8 mouse cellular contexts compared by ENCODE assay signal in genomic region chr8:108714143-108714635, GRCm38 (mm10).
A peak's percentile ranks its signal among the peaks of the same experiment; 100 is the strongest.
DNase-seq lines count a peak whose midpoint lies in the region; ATAC-seq and TF ChIP-seq lines count a peak whose summit lies in the region.

No protein-coding gene starts in this region.

- H3K4me3 ChIP-seq in kidney, embryonic 14.5 days (ENCODE audit: low read length): peak overlapping the region; percentile 81
- peak overlapping the region; percentile 75 to 91 for H3K4me3 ChIP-seq in heart, embryonic 14.5 days (ENCODE audit: control insufficient read depth in 1 of 2, insufficient read depth in 1 of 2, low read depth in 1 of 2, low read length in 2 of 2)
- H3K4me3 ChIP-seq in lung, embryonic 16.5 days (ENCODE audit: low read length): peak overlapping the region; percentile 74

- no peaks in the 10 kb centered on the region for H3K36me3 ChIP-seq in kidney, embryonic 14.5 days (ENCODE audit: control insufficient read depth, insufficient read depth, low read length)
- no peaks in the 10 kb centered on the region for H3K36me3 ChIP-seq in heart, embryonic 14.5 days (ENCODE audit: control insufficient read depth, insufficient read depth, low read length)
- H3K36me3 ChIP-seq in lung, embryonic 16.5 days (ENCODE audit: control insufficient read depth, insufficient read depth, low read length): no peaks in the 10 kb centered on the region

- no peak for DNase-seq in kidney, adult 11 months
- no peak for DNase-seq in Patski (ENCODE audit: low read depth, low spot score)
- no peak for DNase-seq in right cerebral cortex, postnatal 14 days
- DNase-seq in adrenal gland, postnatal 14 days: no peak

- H3K4me2 ChIP-seq in kidney, embryonic 14.5 days (replicated peaks; ENCODE audit: low read depth, low read length): peak overlapping the region; percentile 95
- H3K4me2 ChIP-seq in heart, embryonic 14.5 days (ENCODE audit: low read length): peak overlapping the region; percentile 72
- peak overlapping the region; percentile 90 for H3K4me2 ChIP-seq in lung, embryonic 16.5 days (ENCODE audit: low read depth, low read length)

- no peaks in the 10 kb centered on the region for H3K9me3 ChIP-seq in kidney, embryonic 14.5 days (ENCODE audit: control insufficient read depth, low read length)
- H3K9me3 ChIP-seq in heart, embryonic 14.5 days (ENCODE audit: control insufficient read depth, low read length): no peaks in the 10 kb centered on the region
- no peaks in the 10 kb centered on the region for H3K9me3 ChIP-seq in lung, embryonic 16.5 days (ENCODE audit: control insufficient read depth, low read length)

- H3K27me3 ChIP-seq in kidney, embryonic 14.5 days (ENCODE audit: control insufficient read depth, insufficient read depth, low read length): no peaks in the 10 kb centered on the region
- H3K27me3 ChIP-seq in Patski: no peaks in the 10 kb centered on the region
- H3K27me3 ChIP-seq in heart, embryonic 14.5 days (ENCODE audit: control insufficient read depth, insufficient read depth, low read length): no peaks in the 10 kb centered on the region
- no peaks in the 10 kb centered on the region for H3K27me3 ChIP-seq in lung, embryonic 16.5 days (ENCODE audit: control insufficient read depth, insufficient read depth, low read depth, low read length)

- POLR2A ChIA-PET in Patski (lab: Charles Lee): interaction anchor here (0.7 to 1.3 kb wide), 3 partner anchors 14 to 111 kb away, joined by 3 to 5 read pairs (median 3); no protein-coding TSS in a partner anchor

- TF ChIP-seq CTCF in Patski (IDR thresholded peaks at IDR 0.05): no peak

- WGBS in kidney, embryonic 14.5 days: 3% methylated on average over 21 of the region's 21 CpGs
- 5% methylated on average over 19 of the region's 21 CpGs for WGBS in heart, embryonic 14.5 days
- WGBS in lung, embryonic 16.5 days: 2% methylated on average over 21 of the region's 21 CpGs

- peaks cover 69% of the 10 kb centered on the region for H3K4me1 ChIP-seq in kidney, embryonic 14.5 days (ENCODE audit: control insufficient read depth, insufficient read depth, low read length)
- H3K4me1 ChIP-seq in heart, embryonic 14.5 days (ENCODE audit: control insufficient read depth in 2 of 2, insufficient read depth in 2 of 2, low read length in 2 of 2): peaks cover 51 to 80% of the 10 kb centered on the region in 2 experiments
- peaks cover 66% of the 10 kb centered on the region for H3K4me1 ChIP-seq in lung, embryonic 16.5 days (replicated peaks; ENCODE audit: control insufficient read depth, insufficient read depth, low read length)

- CTCF ChIA-PET in Patski (lab: Charles Lee): interaction anchor here (1.5 kb wide), 1 partner anchor 39 kb away, joined by 3 read pairs; no protein-coding TSS in a partner anchor

- ATAC-seq in kidney, embryonic 14.5 days (ENCODE audit: low FRiP score, low TSS enrichment): peak; percentile 21
- peak; percentile 25 for ATAC-seq in Patski
- no peak for ATAC-seq in heart, embryonic 14.5 days (ENCODE audit: insufficient number of reproducible peaks, insufficient read depth, low FRiP score, low read depth)
- peak; percentile 7; the same call in 1 of the 2 replicates for ATAC-seq in lung, embryonic 16.5 days (ENCODE audit: low read depth)
- no peak for ATAC-seq in CD4-positive, CD25-positive, alpha-beta regulatory T cell, adult 4 months

- peak overlapping the region; percentile 93 for H3K9ac ChIP-seq in kidney, embryonic 14.5 days (ENCODE audit: low read depth, low read length)
- H3K9ac ChIP-seq in heart, embryonic 14.5 days (ENCODE audit: low read length): peak overlapping the region; percentile 83
- peak overlapping the region; percentile 91 for H3K9ac ChIP-seq in lung, embryonic 16.5 days (ENCODE audit: low read length)

- in situ Hi-C loops in Patski (cut with MboI; ENCODE audit: low pct_unique_long_range_greater_than_20kb): loop anchor here (5.0 kb wide), 3 partner anchors 43 to 183 kb away; no protein-coding TSS in a partner anchor

- H3K27ac ChIP-seq in kidney, embryonic 14.5 days (ENCODE audit: low read depth, low read length): peak overlapping the region; percentile 92
- H3K27ac ChIP-seq in heart, embryonic 14.5 days (replicated peaks in 1 of 2; ENCODE audit: control insufficient read depth in 1 of 2, insufficient read depth in 1 of 2, low read depth in 2 of 2, low read length in 2 of 2): peak overlapping the region; percentile 75 to 76
- peak overlapping the region; percentile 97 for H3K27ac ChIP-seq in lung, embryonic 16.5 days (ENCODE audit: low read length)

Comparison
In these comparisons a context has a peak if more than half of its experiments do, and no peak if none do; other contexts are left out.
1. ATAC-seq: peak in kidney, embryonic 14.5 days (single experiment), Patski (single experiment) and lung, embryonic 16.5 days (single experiment); none in heart, embryonic 14.5 days (single experiment) and CD4-positive, CD25-positive, alpha-beta regulatory T cell, adult 4 months (single experiment).
2. Peak in every context shown above with its lines, with median percentiles within 50 percentile points of each other: H3K27ac ChIP-seq, H3K4me2 ChIP-seq, H3K4me3 ChIP-seq and H3K9ac ChIP-seq.